Mouse (Mus musculus) liver, embryonic 13.5 days (tissue): ENCODE measurements around the gene Gm12830. TPM values are rescaled to one million over a fixed set of nuclear protein-coding genes. Genes with fewer than 3 reads are reported as not detected.

Experiments used
- ATAC-seq: fragments of 200-750 bp; cut with Nextera tagmentation; 2 replicates; pipeline ENCODE4 v1.8.0; 2017; ENCODE audit warnings: low read depth, mild to moderate bottlenecking, moderate number of reproducible peaks, moderate library complexity
- DNase-seq: peaks from one replicate; pipeline ENCODE4 v3.0.0; 2022
- H3K27ac ChIP-seq: fragments of 300-500 bp; sonication (generic); 2 replicates; pipeline ENCODE4 v1.5.1; 2015; ENCODE audit warnings: moderate library complexity, mild to moderate bottlenecking, inconsistent platforms
- H3K27me3 ChIP-seq: fragments of 300-500 bp; sonication (generic); 2 replicates; pipeline ENCODE4 v1.6.1; 2015; ENCODE audit warnings: mild to moderate bottlenecking, inconsistent platforms
- H3K36me3 ChIP-seq: fragments of 300-500 bp; sonication (generic); 2 replicates; pipeline ENCODE4 v1.6.1; 2015; ENCODE audit warnings: mild to moderate bottlenecking, inconsistent platforms
- H3K4me1 ChIP-seq: fragments of 300-500 bp; sonication (generic); replicated peaks from 2 replicates; pipeline ENCODE4 v1.6.1; 2015; ENCODE audit warnings: inconsistent platforms
- H3K4me2 ChIP-seq: fragments of 300-500 bp; sonication (generic); 2 replicates; pipeline ENCODE4 v1.6.1; 2015; ENCODE audit warnings: inconsistent platforms, mild to moderate bottlenecking, moderate library complexity
- H3K4me3 ChIP-seq: fragments of 300-500 bp; sonication (generic); replicated peaks from 2 replicates; pipeline ENCODE4 v1.5.1; 2015; ENCODE audit warnings: mild to moderate bottlenecking, inconsistent platforms
- H3K9ac ChIP-seq: fragments of 300-500 bp; sonication (generic); 2 replicates; pipeline ENCODE4 v1.6.1; 2015; ENCODE audit warnings: mild to moderate bottlenecking, inconsistent platforms
- H3K9me3 ChIP-seq: fragments of 300-500 bp; sonication (generic); replicated peaks from 2 replicates; pipeline ENCODE4 v1.6.1; 2016; ENCODE audit warnings: inconsistent platforms
- WGBS: fragments of 180-500 bp; shearing (Covaris S2); methylation state at CpG from one replicate; pipeline ENCODE4 v1.1.7; 2015; ENCODE audit not compliant: insufficient replicate concordance; 5-methylcytosine and 5-hydroxymethylcytosine counted together
- polyA plus RNA-seq: library from polyadenylated mRNA; unstranded; fragments of >200 nt; fragmentation: Nextera tagmentation; extraction: Ambion mirVana; gene quantifications from 2 replicates; pipeline ENCODE4 v1.2.1, GENCODE M21; 2015

Gm12830 gene
- polyA plus RNA-seq, 1 experiment from 2014 or later: not detected

GRCm38 (mm10) chr4:114797254-114797914, 24.1 kb upstream of the Gm12830 start:
- Histone ChIP-seq H3K9me3 (no peaks in the 10 kb centered on the region), H3K4me1 (no peaks in the 10 kb centered on the region), H3K9ac (no peak overlapping the region), H3K4me2 (no peak overlapping the region), H3K27me3 (no peaks in the 10 kb centered on the region), H3K36me3 (no peaks in the 10 kb centered on the region), H3K27ac (no peak overlapping the region), H3K4me3 (no peak overlapping the region)
- no peak for DNase-seq
- 55% methylated on average over 5 of the region's 5 CpGs for WGBS
- ATAC-seq: no peak

DNA sequence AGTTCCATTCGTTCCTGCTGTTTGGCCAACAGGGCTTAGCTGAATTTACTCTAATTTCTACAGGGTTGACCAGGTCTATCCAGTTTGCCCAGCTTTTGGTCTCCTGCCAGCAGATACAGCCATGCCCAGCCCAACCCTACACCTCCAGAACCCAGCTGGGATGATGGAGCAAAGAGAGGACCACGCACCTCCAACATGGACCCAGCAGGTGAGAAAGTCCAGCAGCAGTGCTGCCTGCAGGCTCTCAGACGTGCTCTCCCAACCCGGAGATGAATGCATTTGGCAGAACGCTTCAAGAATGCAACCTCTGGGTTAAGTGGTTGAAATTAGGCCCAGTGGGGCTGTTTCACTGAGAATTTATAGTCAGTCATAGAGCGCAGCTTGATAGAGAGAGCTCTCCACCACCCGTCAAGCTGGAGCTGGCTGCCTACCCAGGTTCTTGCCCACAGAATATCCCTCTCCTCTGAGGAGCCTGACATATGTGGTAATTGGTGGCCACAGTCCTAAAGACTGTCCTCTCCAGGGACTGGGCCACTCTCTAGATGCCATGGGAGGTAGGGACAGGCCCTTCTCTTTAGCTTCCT, 23.4 kb upstream of the Gm12830 start:
- no peak for ATAC-seq
- Histone ChIP-seq H3K4me1 (no peaks in the 10 kb centered on the region), H3K9ac (no peak overlapping the region), H3K27me3 (no peaks in the 10 kb centered on the region), H3K4me2 (no peak overlapping the region), H3K9me3 (no peaks in the 10 kb centered on the region), H3K27ac (no peak overlapping the region), H3K4me3 (no peak overlapping the region), H3K36me3 (no peaks in the 10 kb centered on the region)
- DNase-seq: no peak
- 68% methylated on average over 7 of the region's 7 CpGs for WGBS

DNA sequence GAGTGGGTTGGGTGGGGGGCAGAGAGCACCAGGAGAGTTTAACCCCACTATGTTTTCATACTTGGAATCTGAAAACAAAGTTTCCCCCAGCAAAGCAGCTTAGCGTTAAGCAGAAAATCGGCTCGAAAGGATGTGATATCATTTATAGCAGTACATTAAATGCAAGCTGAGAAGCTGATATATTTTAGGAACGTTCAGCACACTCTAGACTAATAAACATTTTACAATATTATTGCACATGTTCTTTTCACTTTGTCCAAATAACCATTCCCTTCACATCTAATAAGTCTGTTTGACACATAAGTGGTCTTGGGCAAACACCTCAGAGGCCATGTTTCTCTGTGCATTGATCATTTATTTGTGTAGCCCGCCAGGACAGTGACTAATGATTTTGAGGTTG, 17.4 kb upstream of the Gm12830 start:
- Histone ChIP-seq H3K4me2 (no peak overlapping the region), H3K4me3 (no peak overlapping the region), H3K27me3 (no peaks in the 10 kb centered on the region), H3K4me1 (no peaks in the 10 kb centered on the region), H3K27ac (no peak overlapping the region), H3K9me3 (no peaks in the 10 kb centered on the region), H3K36me3 (no peaks in the 10 kb centered on the region), H3K9ac (no peak overlapping the region)
- DNase-seq: no peak
- no peak for ATAC-seq
- WGBS: 61% methylated on average over 5 of the region's 5 CpGs

GRCm38 (mm10) chr4:114818963-114819702, 2.4 kb upstream of the Gm12830 start:
- DNase-seq (no peak), ATAC-seq (no peak)
- Histone ChIP-seq H3K36me3 (no peaks in the 10 kb centered on the region), H3K9me3 (no peaks in the 10 kb centered on the region), H3K27ac (no peak overlapping the region), H3K4me3 (no peak overlapping the region), H3K9ac (no peak overlapping the region), H3K27me3 (peaks cover 59% of the 10 kb centered on the region), H3K4me1 (no peaks in the 10 kb centered on the region), H3K4me2 (no peak overlapping the region)
- WGBS: 27% methylated on average over 9 of the region's 9 CpGs

DNA sequence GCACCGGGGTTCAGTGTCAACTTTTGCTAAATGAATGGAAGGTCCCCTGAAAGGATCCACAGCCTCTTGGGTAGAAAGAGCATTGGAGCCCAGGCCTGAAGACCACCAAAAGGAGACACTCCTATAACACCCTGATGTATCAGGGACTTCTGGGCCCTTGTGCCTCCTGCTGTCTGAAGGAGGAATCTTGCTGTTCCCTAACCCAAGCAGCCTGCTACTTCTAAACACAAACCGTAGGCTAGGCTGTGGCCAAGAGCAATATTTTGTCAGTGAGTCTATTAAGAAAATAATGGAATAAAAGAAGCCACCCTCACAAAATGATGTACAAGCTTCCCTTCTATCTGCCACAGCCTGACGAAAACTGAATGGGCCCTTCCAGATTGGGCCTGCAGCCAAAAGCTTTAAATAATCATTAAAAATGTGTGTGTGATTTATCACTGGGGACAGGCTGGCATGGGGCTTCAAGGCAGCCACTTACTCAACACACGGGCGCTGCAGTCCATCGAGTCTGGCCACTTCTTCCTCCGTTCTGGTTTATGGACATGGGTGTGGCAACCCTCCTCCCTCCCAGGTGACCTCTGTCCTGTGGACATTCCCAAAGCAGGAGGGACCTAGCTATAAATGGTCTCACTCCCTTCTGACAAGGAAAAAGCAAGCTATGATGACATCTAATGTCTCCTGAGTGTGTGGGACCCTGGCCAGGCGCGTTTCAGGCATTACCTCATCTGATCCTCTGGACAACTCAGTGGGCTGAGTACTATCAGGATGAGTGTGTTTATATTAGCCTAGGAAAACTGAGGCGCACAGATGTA, 13.5 kb downstream of the Gm12830 start:
- DNase-seq (no peak), ATAC-seq (no peak)
- Histone ChIP-seq H3K27ac (no peak overlapping the region), H3K4me2 (no peak overlapping the region), H3K27me3 (peaks cover 22% of the 10 kb centered on the region), H3K9me3 (no peaks in the 10 kb centered on the region), H3K9ac (no peak overlapping the region), H3K36me3 (no peaks in the 10 kb centered on the region), H3K4me3 (no peak overlapping the region), H3K4me1 (no peaks in the 10 kb centered on the region)
- WGBS: 62% methylated on average over 10 of the region's 10 CpGs

GRCm38 (mm10) chr4:114841336-114841920, 19.9 kb downstream of the Gm12830 start:
- Histone ChIP-seq H3K27ac (no peak overlapping the region), H3K36me3 (no peaks in the 10 kb centered on the region), H3K9ac (no peak overlapping the region), H3K9me3 (no peaks in the 10 kb centered on the region), H3K4me2 (no peak overlapping the region), H3K4me1 (no peaks in the 10 kb centered on the region), H3K27me3 (peaks cover 78% of the 10 kb centered on the region), H3K4me3 (no peak overlapping the region)
- 39% methylated on average over 9 of the region's 9 CpGs for WGBS
- ATAC-seq (no peak), DNase-seq (no peak)

GRCm38 (mm10) chr4:114842376-114842960, 20.9 kb downstream of the Gm12830 start:
- whole genome bisulfite sequencing: 10% methylated on average over 7 of the region's 11 CpGs
- H3K4me3 ChIP-seq: no peak overlapping the region
- H3K9ac ChIP-seq: no peak overlapping the region
- ATAC-seq (no peak), DNase-seq (no peak)
- peaks cover 75% of the 10 kb centered on the region for H3K27me3 ChIP-seq
- H3K9me3 ChIP-seq: no peaks in the 10 kb centered on the region
- H3K4me2 ChIP-seq: no peak overlapping the region
- H3K36me3 ChIP-seq: no peaks in the 10 kb centered on the region
- H3K4me1 ChIP-seq: no peaks in the 10 kb centered on the region
- no peak overlapping the region for H3K27ac ChIP-seq

GRCm38 (mm10) chr4:114843097-114843721, 21.7 kb downstream of the Gm12830 start:
- no peaks in the 10 kb centered on the region for H3K4me1 ChIP-seq
- H3K27me3 ChIP-seq: peaks cover 74% of the 10 kb centered on the region
- H3K9ac ChIP-seq: no peak overlapping the region
- peak overlapping the region; percentile 18; the same call in 1 of the 2 replicates for H3K4me3 ChIP-seq
- ATAC-seq (no peak), DNase-seq (no peak)
- H3K36me3 ChIP-seq: no peaks in the 10 kb centered on the region
- peak overlapping the region; percentile 45 for H3K4me2 ChIP-seq
- H3K9me3 ChIP-seq: no peaks in the 10 kb centered on the region
- WGBS: 2% methylated on average over 51 of the region's 51 CpGs
- no peak overlapping the region for H3K27ac ChIP-seq

DNA sequence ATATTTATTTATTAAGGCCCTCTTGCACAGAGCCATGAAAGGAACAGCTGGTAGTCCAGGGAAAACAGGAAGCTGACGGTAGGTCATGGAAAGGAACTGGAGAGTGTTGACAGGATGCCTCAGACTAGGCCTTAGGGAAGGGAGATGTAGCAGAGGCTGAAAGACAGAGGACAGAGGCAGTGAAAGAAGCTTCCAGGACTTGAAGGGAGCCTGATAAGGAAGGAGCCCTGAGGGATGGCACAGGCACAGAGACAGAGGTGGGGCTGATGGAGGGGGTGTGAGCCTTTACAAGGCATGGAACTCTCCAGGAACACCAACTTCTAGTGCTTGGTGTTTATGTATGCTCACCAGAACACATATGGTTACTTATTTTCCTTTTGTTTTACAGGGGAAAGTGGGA, 23.1 kb downstream of the Gm12830 start:
- peaks cover 65% of the 10 kb centered on the region for H3K27me3 ChIP-seq
- DNase-seq (no peak), ATAC-seq (no peak)
- no peak overlapping the region for H3K4me2 ChIP-seq
- WGBS: 16% methylated on average over 1 of the region's 1 CpGs
- no peak overlapping the region for H3K4me3 ChIP-seq
- no peak overlapping the region for H3K9ac ChIP-seq
- no peaks in the 10 kb centered on the region for H3K9me3 ChIP-seq
- H3K4me1 ChIP-seq: no peaks in the 10 kb centered on the region
- no peaks in the 10 kb centered on the region for H3K36me3 ChIP-seq
- no peak overlapping the region for H3K27ac ChIP-seq

GRCm38 (mm10) chr4:114845622-114846021, 24.1 kb downstream of the Gm12830 start:
- no peak overlapping the region for H3K27ac ChIP-seq
- H3K4me1 ChIP-seq: no peaks in the 10 kb centered on the region
- peaks cover 58% of the 10 kb centered on the region for H3K27me3 ChIP-seq
- H3K4me2 ChIP-seq: no peak overlapping the region
- H3K9me3 ChIP-seq: no peaks in the 10 kb centered on the region
- WGBS: 36% methylated on average over 4 of the region's 4 CpGs
- no peaks in the 10 kb centered on the region for H3K36me3 ChIP-seq
- H3K4me3 ChIP-seq: no peak overlapping the region
- ATAC-seq (no peak), DNase-seq (no peak)
- H3K9ac ChIP-seq: no peak overlapping the region
